Mouse (Mus musculus): ENCODE measurements at regions not wholly inside any gene's neighbourhood (a gene's known extent, or its start where the extent isn't known, plus 50 kb on each side); places are given as distances from the start of the nearest gene placed in this dataset.
"Not testable (repeated sequence)": the region's sequence is repeated elsewhere in the genome, so short reads cannot be mapped to it uniquely, and the experiment has no call there.

- Histone ChIP-seq H3K4me1 (replicated peaks) (peaks cover 11% of the 10 kb centered on the region), H3K4me3 (no peak overlapping the region), H3K36me3 (no peaks in the 10 kb centered on the region), H3K27ac (no peak overlapping the region), H3K9me3 (no peaks in the 10 kb centered on the region), H3K27me3 (ENCODE audit: insufficient read depth, poor library complexity, severe bottlenecking) (no peaks in the 10 kb centered on the region)
- no peak for DNase-seq (ENCODE audit: low spot score)
- 87% methylated on average over 7 of the region's 7 CpGs for WGBS
Measured at GRCm38 (mm10) chr3:81836478-81836877, 95.9 kb upstream of the Ctso start.

DNA sequence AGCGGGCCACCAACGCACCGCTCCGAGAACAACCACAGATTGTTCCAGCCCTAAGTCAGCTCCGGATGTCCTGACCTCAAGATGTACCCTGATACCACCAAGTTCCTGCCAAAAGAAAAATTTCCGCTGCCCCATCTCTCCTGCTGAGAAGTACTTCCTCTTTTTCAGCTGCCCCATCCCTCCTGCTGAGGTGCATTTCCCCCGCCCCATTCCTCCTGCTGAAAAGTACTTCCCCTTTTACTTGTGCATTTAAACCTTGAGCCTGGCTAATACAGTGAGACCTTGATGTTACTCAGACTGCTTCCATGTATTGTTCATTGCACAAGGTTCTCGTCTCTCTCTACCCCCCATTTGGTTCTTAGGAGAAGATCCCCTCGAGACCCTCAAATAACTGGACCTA, 94.3 kb upstream of the Ctso start:
- not testable (repeated sequence) for DNase-seq (ENCODE audit: low spot score)

GRCm38 (mm10) chr3:81864487-81864886, 67.9 kb upstream of the Ctso start:
- WGBS: 89% methylated on average over 1 of the region's 1 CpGs
- Histone ChIP-seq H3K27me3 (ENCODE audit: insufficient read depth, poor library complexity, severe bottlenecking) (no peaks in the 10 kb centered on the region), H3K4me1 (replicated peaks) (no peaks in the 10 kb centered on the region), H3K36me3 (no peaks in the 10 kb centered on the region), H3K9me3 (no peaks in the 10 kb centered on the region), H3K27ac (no peak overlapping the region), H3K4me3 (no peak overlapping the region)
- no peak for DNase-seq (ENCODE audit: low spot score)

More for the DNA sequence above, 94.3 kb upstream of the Ctso start:
- not testable (repeated sequence) for H3K9me3 ChIP-seq; H3K27me3 ChIP-seq (ENCODE audit: insufficient read depth, poor library complexity, severe bottlenecking); H3K27ac ChIP-seq; H3K4me3 ChIP-seq; H3K36me3 ChIP-seq
- 91% methylated on average over 9 of the region's 9 CpGs for WGBS
- peaks cover 11% of the 10 kb centered on the region for H3K4me1 ChIP-seq (replicated peaks)
